Mouse (Mus musculus) embryonic stem cell, embryonic (primary cell): ENCODE results near the gene Nck1.

Source experiments
- CTCF ChIA-PET, 4 experiments: fragments of 300-600 bp in 2 of 4; fragments of 350-600 bp in 2 of 4; sonication (Branson Sonifier 250); formaldehyde crosslinking; loops; one replicate each; lab custom pipeline; 2022; ENCODE audit warnings: inconsistent platforms in 2 of 4; lab: Charles Lee
- POLR2A ChIA-PET, 4 experiments: fragments of 300-600 bp in 2 of 4; fragments of 350-600 bp in 2 of 4; sonication (Branson Sonifier 250); formaldehyde crosslinking; loops; one replicate each; lab custom pipeline; 2022; ENCODE audit warnings: antibody characterized with exemption in 4 of 4, inconsistent platforms in 1 of 4; lab: Charles Lee

Nck1 gene

GRCm38 (mm10) chr9:100493611-100494261, 52.2 kb downstream of the Nck1 start:
- ChIA-PET CTCF (interaction anchor here in 2 of 4 experiments (0.5 to 1.3 kb wide), 2 partner anchors 27 to 44 kb away, joined by 5 to 9 read pairs; no protein-coding TSS in a partner anchor), POLR2A (interaction anchor here in 2 of 4 experiments (0.6 to 0.8 kb wide), 2 partner anchors 17 to 18 kb away, joined by 4 read pairs; no protein-coding TSS in a partner anchor)

- POLR2A ChIA-PET = no interaction called here
- CTCF ChIA-PET = no interaction called here
Measured at GRCm38 (mm10) chr9:100491424-100491823, 54.5 kb downstream of the Nck1 start.

GRCm38 (mm10) chr9:100488969-100489368, 57.0 kb downstream of the Nck1 start:
- CTCF ChIA-PET = no interaction called here
- POLR2A ChIA-PET = interaction anchor here in 1 of 4 experiments (1.1 kb wide), 1 partner anchor 9 kb away, joined by 4 read pairs; no protein-coding TSS in a partner anchor

GRCm38 (mm10) chr9:100488056-100488713, 57.7 kb downstream of the Nck1 start:
- POLR2A ChIA-PET = interaction anchor here in 1 of 4 experiments (1.1 kb wide), 1 partner anchor 10 kb away, joined by 4 read pairs; no protein-coding TSS in a partner anchor
- CTCF ChIA-PET = interaction anchor here in 3 of 4 experiments (0.6 to 2.0 kb wide), 3 partner anchors 32 to 509 kb away, joined by 3 to 4 read pairs (median 3); no protein-coding TSS in a partner anchor

GRCm38 (mm10) chr9:100486431-100486830, 59.5 kb downstream of the Nck1 start, which contains the start of gene Il20rb:
Gene Il20rb (minus strand): TSS chr9:100486788.
- CTCF ChIA-PET = interaction anchor here in 2 of 4 experiments (0.5 to 0.6 kb wide), 2 partner anchors 38 to 159 kb away, joined by 4 to 6 read pairs; no protein-coding TSS in a partner anchor
- POLR2A ChIA-PET = interaction anchor here in 3 of 4 experiments (0.9 to 1.9 kb wide), 3 partner anchors 10 to 157 kb away, joined by 3 to 8 read pairs (median 4); no protein-coding TSS in a partner anchor

GRCm38 (mm10) chr9:100483318-100483717, 62.6 kb downstream of the Nck1 start:
- POLR2A ChIA-PET = no interaction called here
- CTCF ChIA-PET = interaction anchor here in 1 of 4 experiments (0.9 kb wide), 1 partner anchor 434 kb away, joined by 3 read pairs; no protein-coding TSS in a partner anchor

GRCm38 (mm10) chr9:100481626-100482025, 64.3 kb downstream of the Nck1 start:
- POLR2A ChIA-PET = no interaction called here
- CTCF ChIA-PET = no interaction called here

GRCm38 (mm10) chr9:100474056-100474455, 71.9 kb downstream of the Nck1 start:
- POLR2A ChIA-PET = interaction anchor here in 1 of 4 experiments (1.2 kb wide), 1 partner anchor 449 kb away, joined by 5 read pairs; no protein-coding TSS in a partner anchor
- CTCF ChIA-PET = no interaction called here

- ChIA-PET POLR2A (interaction anchor here in 1 of 4 experiments (1.2 kb wide), 1 partner anchor 450 kb away, joined by 5 read pairs; no protein-coding TSS in a partner anchor), CTCF (interaction anchor here in 1 of 4 experiments (0.7 kb wide), 1 partner anchor 139 kb away, joined by 3 read pairs; no protein-coding TSS in a partner anchor)
Measured at GRCm38 (mm10) chr9:100473361-100473760, 72.6 kb downstream of the Nck1 start.

GRCm38 (mm10) chr9:100472931-100473330, 73.0 kb downstream of the Nck1 start:
- CTCF ChIA-PET = no interaction called here
- POLR2A ChIA-PET = interaction anchor here in 1 of 4 experiments (1.2 kb wide), 1 partner anchor 450 kb away, joined by 5 read pairs; no protein-coding TSS in a partner anchor

- POLR2A ChIA-PET = no interaction called here
Measured at GRCm38 (mm10) chr9:100471605-100471953, 74.4 kb downstream of the Nck1 start.

GRCm38 (mm10) chr9:100470936-100471604, 74.9 kb downstream of the Nck1 start:
- POLR2A ChIA-PET = no interaction called here
- CTCF ChIA-PET = interaction anchor here in 3 of 4 experiments (0.5 to 1.5 kb wide), 5 partner anchors 11 to 1025 kb away, joined by 3 to 4 read pairs (median 3); no protein-coding TSS in a partner anchor

More at GRCm38 (mm10) chr9:100471605-100471953, 74.4 kb downstream of the Nck1 start:
- CTCF ChIA-PET = interaction anchor here in 3 of 4 experiments (0.5 to 1.5 kb wide), 4 partner anchors 11 to 446 kb away, joined by 3 to 4 read pairs (median 3); no protein-coding TSS in a partner anchor

GRCm38 (mm10) chr9:100470228-100470627, 75.7 kb downstream of the Nck1 start:
- CTCF ChIA-PET = no interaction called here
- POLR2A ChIA-PET = no interaction called here

GRCm38 (mm10) chr9:100469681-100470080, 76.3 kb downstream of the Nck1 start:
- ChIA-PET CTCF (interaction anchor here in 2 of 4 experiments (0.6 to 0.7 kb wide), 2 partner anchors 101 to 1901 kb away, joined by 3 read pairs; no protein-coding TSS in a partner anchor), POLR2A (no interaction called here)

GRCm38 (mm10) chr9:100468151-100468550, 77.8 kb downstream of the Nck1 start:
- ChIA-PET CTCF (interaction anchor here in 2 of 4 experiments (1.1 to 1.2 kb wide), 2 partner anchors 22 to 175 kb away, joined by 3 to 4 read pairs; no protein-coding TSS in a partner anchor), POLR2A (interaction anchor here in 2 of 4 experiments (0.6 to 0.7 kb wide), 2 partner anchors 449 to 594 kb away, joined by 3 read pairs; no protein-coding TSS in a partner anchor)

- CTCF ChIA-PET = interaction anchor here in 1 of 4 experiments (1.1 kb wide), 2 partner anchors 21 to 175 kb away, joined by 3 read pairs; no protein-coding TSS in a partner anchor
- POLR2A ChIA-PET = interaction anchor here in 2 of 4 experiments (0.6 to 0.7 kb wide), 2 partner anchors 450 to 594 kb away, joined by 3 read pairs; no protein-coding TSS in a partner anchor
Measured at GRCm38 (mm10) chr9:100467653-100468052, 78.3 kb downstream of the Nck1 start.

GRCm38 (mm10) chr9:100466743-100467142, 79.2 kb downstream of the Nck1 start:
- CTCF ChIA-PET = interaction anchor here in 2 of 4 experiments (0.5 to 1.1 kb wide), 3 partner anchors 21 to 431 kb away, joined by 3 to 15 read pairs (median 3); no protein-coding TSS in a partner anchor
- POLR2A ChIA-PET = no interaction called here

GRCm38 (mm10) chr9:100465988-100466387, 79.9 kb downstream of the Nck1 start:
- ChIA-PET CTCF (no interaction called here), POLR2A (no interaction called here)
